ENCODE assay signal across 9 mouse cellular contexts in the genomic region with DNA sequence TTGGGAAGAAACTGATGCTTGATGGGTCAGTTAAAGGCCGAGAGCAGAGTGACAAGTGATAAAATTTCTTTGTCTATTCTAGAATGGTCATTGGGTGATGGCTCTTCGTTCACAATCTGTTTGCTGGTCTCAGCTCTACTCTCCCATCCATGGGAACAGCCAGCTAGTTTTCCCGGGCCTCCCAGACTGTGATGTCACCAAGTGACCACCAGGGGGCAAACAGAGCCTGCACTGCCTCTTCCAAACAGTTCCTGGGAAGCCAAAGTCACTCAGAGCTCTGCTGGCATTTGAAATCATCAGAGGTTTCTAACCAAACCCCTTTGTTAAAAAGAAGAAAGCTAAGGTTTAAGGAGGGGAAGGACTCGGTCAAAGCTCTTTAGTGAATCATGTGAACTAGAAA. TPM values are rescaled to one million over a fixed set of nuclear protein-coding genes. Genes with fewer than 3 reads are reported as not detected.
DNase-seq lines count a peak whose midpoint lies in the region; ATAC-seq and TF ChIP-seq lines count a peak whose summit lies in the region.
"Had no signal": no experiment of that assay in that cellular context is flagged by ENCODE, and none has a peak within 500 bp of the region (broad histone marks: within the 10 kb centered on the region; RNA-seq: fewer than 3 reads in every experiment).

No protein-coding gene starts in this region.

- intact Hi-C loops in gastrocnemius, postnatal 14 days (cut with DNase I; ENCODE audit: low total_unique reads): loop anchor here (5.0 kb wide), 1 partner anchor 199 kb away; no protein-coding TSS in a partner anchor

- peak; percentile 66 for DNase-seq in CD4-positive, CD25-positive, alpha-beta regulatory T cell, adult 2 months (ENCODE audit: low read depth, low spot score)
- DNase-seq in adipocyte (ENCODE audit: low spot score): peak; percentile 72
- DNase-seq in gastrocnemius, postnatal 14 days: peak; percentile 69
- DNase-seq in kidney, postnatal 14 days: peak; percentile 77
- peak; percentile 54 for DNase-seq in lung, adult 2 months
- peak; percentile 44 for DNase-seq in ovary, postnatal 10 days (ENCODE audit: low spot score)
- peak; percentile 68 for DNase-seq in thymus, postnatal 4 days

- ATAC-seq in common myeloid progenitor, adult 5-6 weeks (replicated peaks; ENCODE audit: low read depth, poor library complexity, severe bottlenecking): peak; percentile 72

- no peaks in the 10 kb centered on the region for H3K4me1 ChIP-seq in lung, adult 2 months (ENCODE audit: control insufficient read depth, insufficient read depth, low read length)
- H3K4me1 ChIP-seq: neural tube, embryonic 13.5 days had no signal

- peak; percentile 83 for TF ChIP-seq CTCF in lung, adult 2 months (IDR thresholded peaks at IDR 0.05; ENCODE audit: insufficient read depth, low read length)

- WGBS in lung, adult 2 months: 3% methylated on average over 4 of the region's 4 CpGs

- H3K4me3 ChIP-seq in lung, adult 2 months (replicated peaks; ENCODE audit: extremely low read depth, low read depth, low read length): no peak overlapping the region
- H3K4me3 ChIP-seq: neural tube, embryonic 13.5 days had no signal

- TF ChIP-seq POLR2A in lung, adult 2 months (IDR thresholded peaks at IDR 0.05; ENCODE audit: borderline replicate concordance, extremely low read depth, low read depth, low read length): no peak

RNA-seq across cellular contexts. Expression of a gene that starts 8.5 kb away (rescaled TPM):
- 20.6 and 24.7 TPM in 2 replicates for total RNA-seq in common myeloid progenitor, adult 5-6 weeks (2017)
- total RNA-seq in gastrocnemius, postnatal 14 days (2021): 1 to 10 TPM; 6.4 to 7.4 TPM
- 5.2 and 6.0 TPM in 2 replicates for polyA plus RNA-seq in lung, adult 2 months (2012; rRNA removed)

RNA-seq across cellular contexts. Expression of a gene that starts 17.2 kb away (rescaled TPM):
- not detected in 2 replicates for total RNA-seq in common myeloid progenitor, adult 5-6 weeks (2017)
- 1 to 10 TPM; 1.5 to 3.0 TPM for total RNA-seq in gastrocnemius, postnatal 14 days (2021)
- polyA plus RNA-seq in lung, adult 2 months (2012; rRNA removed): 0.28 and 0.29 TPM in 2 replicates
